Mouse (Mus musculus): ENCODE data around the gene Slc19a2.

GRCm38 (mm10) chr1:164254836-164255235 is 6.0 kb downstream of the Slc19a2 start:
- TF ChIP-seq CTCF (IDR thresholded peaks at IDR 0.05; ENCODE audit: insufficient read depth, low read depth, low read length): no peak
- no peak for TF ChIP-seq POLR2A (IDR thresholded peaks at IDR 0.05; ENCODE audit: insufficient read depth, low read depth, low read length)
